Mouse (Mus musculus): ENCODE measurements around the gene Prmt3.

- TF ChIP-seq JUND (IDR thresholded peaks at IDR 0.05; ENCODE audit: low read depth, low read length) = no peak
- TF ChIP-seq E2F4 (IDR thresholded peaks at IDR 0.05; ENCODE audit: borderline replicate concordance, low read depth, low read length) = no peak
- no peak for TF ChIP-seq POLR2AphosphoS5 (IDR thresholded peaks at IDR 0.05; ENCODE audit: borderline replicate concordance, low read depth, low read length)
- no peak for TF ChIP-seq NELFE (IDR thresholded peaks at IDR 0.05; ENCODE audit: low read depth, low read length)
- TF ChIP-seq CTCF (IDR thresholded peaks at IDR 0.05 in 2 of 3, conservative IDR thresholded peaks at IDR 0.05 in 1 of 3; ENCODE audit: control insufficient read depth in 1 of 3, insufficient read depth in 1 of 3, low read depth in 2 of 3, low read length in 3 of 3, poor library complexity in 1 of 3, severe bottlenecking in 1 of 3) = no peak
- no peak for TF ChIP-seq MAX (IDR thresholded peaks at IDR 0.05; ENCODE audit: low read length)
- no peak for TF ChIP-seq KAT2A (conservative IDR thresholded peaks at IDR 0.05; ENCODE audit: low read depth, low read length)
Measured at GRCm38 (mm10) chr7:49857347-49857746, 79.2 kb downstream of the Prmt3 start.
